Mouse (Mus musculus) forebrain, postnatal 0 days (tissue): ENCODE results near the gene Rapgef3. TPM values are rescaled to one million over a fixed set of nuclear protein-coding genes. Genes with fewer than 3 reads are reported as not detected.

Source experiments
- ATAC-seq: fragments of 200-750 bp; cut with Nextera tagmentation; 2 replicates; pipeline ENCODE4 v1.8.0; 2017; ENCODE audit warnings: mild to moderate bottlenecking, moderate library complexity
- DNase-seq: peaks from one replicate; pipeline ENCODE4 v3.0.0-alpha.2; 2015
- H3K27ac ChIP-seq: fragments of 300-500 bp; sonication (generic); 2 replicates; pipeline ENCODE4 v1.5.1; 2014; ENCODE audit warnings: low read depth, mild to moderate bottlenecking, antibody characterized with exemption, low read length, moderate library complexity, mixed read lengths
- H3K27me3 ChIP-seq: fragments of 300-500 bp; sonication (generic); 2 replicates; pipeline ENCODE4 v1.6.1; 2014; ENCODE audit warnings: mild to moderate bottlenecking, low read length, mixed read lengths; ENCODE audit not compliant: insufficient read depth
- H3K36me3 ChIP-seq: fragments of 300-500 bp; sonication (generic); 2 replicates; pipeline ENCODE4 v1.6.1; 2014; ENCODE audit warnings: mild to moderate bottlenecking, moderate library complexity; ENCODE audit not compliant: insufficient read depth
- H3K4me1 ChIP-seq: fragments of 300-500 bp; sonication (generic); 2 replicates; pipeline ENCODE4 v1.6.1; 2014; ENCODE audit warnings: antibody characterized with exemption; ENCODE audit not compliant: insufficient read depth
- H3K4me2 ChIP-seq: fragments of 300-500 bp; sonication (generic); 2 replicates; pipeline ENCODE4 v1.6.1; 2014; ENCODE audit warnings: low read depth, mild to moderate bottlenecking, moderate library complexity
- H3K4me3 ChIP-seq: fragments of 300-500 bp; sonication (generic); 2 replicates; pipeline ENCODE4 v1.5.1; 2014; ENCODE audit warnings: low read depth, low read length, mixed read lengths
- H3K9ac ChIP-seq: fragments of 300-500 bp; sonication (generic); 2 replicates; pipeline ENCODE4 v1.6.1; 2014; ENCODE audit warnings: mild to moderate bottlenecking
- H3K9me3 ChIP-seq: fragments of 300-500 bp; sonication (generic); 2 replicates; pipeline ENCODE4 v1.6.1; 2016; ENCODE audit warnings: low read length
- CTCF ChIP-seq: sonication (generic); IDR thresholded peaks from 2 replicates; pipeline ENCODE4 v1.5.1; 2016; ENCODE audit warnings: antibody characterized with exemption, control low read depth, low read depth
- WGBS: fragments of 180-500 bp; shearing (Covaris S2); extraction: QIAGEN DNeasy Blood & Tissue Kit; methylation state at CpG from one replicate; pipeline ENCODE4 v1.1.7; 2014; 5-methylcytosine and 5-hydroxymethylcytosine counted together
- polyA plus RNA-seq: library from polyadenylated mRNA; unstranded; fragments of >200 nt; fragmentation: Nextera tagmentation; extraction: Ambion mirVana; gene quantifications from 2 replicates; pipeline ENCODE4 v1.2.1, GENCODE M21; 2015
- total RNA-seq: library from RNA; depleted of rRNA; stranded (reverse); fragments of >200 nt; gene quantifications from 2 replicates; pipeline ENCODE4 v1.2.3, GENCODE M21; 2014

The Rapgef3 gene
- total and polyA plus RNA-seq, 2 experiments from 2014 or later, result 8.7 to 16.6 TPM

- no peak for ATAC-seq
- WGBS, result 21% methylated on average over 5 of the region's 5 CpGs
These were observed 5.3 kb upstream of the Rapgef3 start for GRCm38 (mm10) chr15:97773108-97773507.

GRCm38 (mm10) chr15:97770280-97770679, 2.5 kb upstream of the Rapgef3 start:
- no peak overlapping the region for H3K27ac ChIP-seq
- ATAC-seq, result no peak
- WGBS, result 74% methylated on average over 8 of the region's 8 CpGs
- TF ChIP-seq CTCF, result no peak
- H3K27me3 ChIP-seq, result no peaks in the 10 kb centered on the region
- no peak overlapping the region for H3K4me3 ChIP-seq
- no peak overlapping the region for H3K9ac ChIP-seq
- no peaks in the 10 kb centered on the region for H3K36me3 ChIP-seq
- H3K9me3 ChIP-seq, result no peaks in the 10 kb centered on the region
- H3K4me1 ChIP-seq, result peaks cover 13% of the 10 kb centered on the region; the same call in 1 of the 2 replicates
- no peak overlapping the region for H3K4me2 ChIP-seq
- DNase-seq, result no peak

More at GRCm38 (mm10) chr15:97773108-97773507, 5.3 kb upstream of the Rapgef3 start:
- Histone ChIP-seq H3K27me3 (no peaks in the 10 kb centered on the region), H3K9me3 (no peaks in the 10 kb centered on the region), H3K27ac (no peak overlapping the region), H3K4me2 (no peak overlapping the region), H3K9ac (no peak overlapping the region), H3K4me1 (peaks cover 4% of the 10 kb centered on the region; the same call in 1 of the 2 replicates), H3K4me3 (no peak overlapping the region), H3K36me3 (no peaks in the 10 kb centered on the region)
- TF ChIP-seq CTCF, result no peak
- DNase-seq, result no peak

GRCm38 (mm10) chr15:97768192-97768591, 420 bp upstream of the Rapgef3 start:
- peaks cover 13% of the 10 kb centered on the region; the same call in 1 of the 2 replicates for H3K4me1 ChIP-seq
- H3K9ac ChIP-seq, result peak overlapping the region; percentile 60
- peak; percentile 23 for ATAC-seq
- H3K27me3 ChIP-seq, result no peaks in the 10 kb centered on the region
- WGBS, result 1% methylated on average over 18 of the region's 18 CpGs
- peak overlapping the region; percentile 96 for H3K4me2 ChIP-seq
- H3K4me3 ChIP-seq, result peak overlapping the region; percentile 55
- no peak for DNase-seq
- peak overlapping the region; percentile 67; the same call in 1 of the 2 replicates for H3K27ac ChIP-seq
- TF ChIP-seq CTCF, result peak; percentile 28
- no peaks in the 10 kb centered on the region for H3K36me3 ChIP-seq
- no peaks in the 10 kb centered on the region for H3K9me3 ChIP-seq

GRCm38 (mm10) chr15:97766594-97767279, 1.0 kb downstream of the Rapgef3 start:
- DNase-seq, result no peak
- ATAC-seq, result no peak
- Histone ChIP-seq H3K4me1 (peaks cover 13% of the 10 kb centered on the region; the same call in 1 of the 2 replicates), H3K27me3 (no peaks in the 10 kb centered on the region), H3K4me2 (peak overlapping the region; percentile 96), H3K9me3 (no peaks in the 10 kb centered on the region), H3K9ac (peak overlapping the region; percentile 60), H3K4me3 (peak overlapping the region; percentile 55), H3K36me3 (no peaks in the 10 kb centered on the region), H3K27ac (peak overlapping the region; percentile 75)
- 7% methylated on average over 23 of the region's 23 CpGs for WGBS
- TF ChIP-seq CTCF, result no peak

GRCm38 (mm10) chr15:97766194-97766593, 1.6 kb downstream of the Rapgef3 start:
- DNase-seq (peak; percentile 63), ATAC-seq (peak; percentile 15)
- Histone ChIP-seq H3K36me3 (no peaks in the 10 kb centered on the region), H3K9ac (peak overlapping the region; percentile 60; the same call in 1 of the 2 replicates), H3K27ac (peak overlapping the region; percentile 75), H3K4me2 (peak overlapping the region; percentile 96), H3K9me3 (no peaks in the 10 kb centered on the region), H3K4me3 (peak overlapping the region; percentile 55), H3K4me1 (peaks cover 13% of the 10 kb centered on the region; the same call in 1 of the 2 replicates), H3K27me3 (no peaks in the 10 kb centered on the region)
- 5% methylated on average over 8 of the region's 8 CpGs for WGBS
- TF ChIP-seq CTCF, result no peak

GRCm38 (mm10) chr15:97765090-97765794, 2.5 kb downstream of the Rapgef3 start:
- TF ChIP-seq CTCF, result no peak
- WGBS, result 46% methylated on average over 12 of the region's 13 CpGs
- Histone ChIP-seq H3K4me3 (0 out of 2 replicates have a peak overlapping the region, but pooled peaks have one; percentile 4), H3K27me3 (no peaks in the 10 kb centered on the region), H3K9ac (no peak overlapping the region), H3K4me2 (peak overlapping the region; percentile 96), H3K36me3 (no peaks in the 10 kb centered on the region), H3K9me3 (no peaks in the 10 kb centered on the region), H3K4me1 (peaks cover 13% of the 10 kb centered on the region; the same call in 1 of the 2 replicates), H3K27ac (no peak overlapping the region)
- ATAC-seq (no peak), DNase-seq (no peak)

- no peaks in the 10 kb centered on the region for H3K9me3 ChIP-seq
- no peak overlapping the region for H3K9ac ChIP-seq
- H3K36me3 ChIP-seq, result peaks cover 4% of the 10 kb centered on the region; the same call in 1 of the 2 replicates
- no peak overlapping the region for H3K4me3 ChIP-seq
- no peak for ATAC-seq
- TF ChIP-seq CTCF, result no peak
- H3K27me3 ChIP-seq, result no peaks in the 10 kb centered on the region
- no peak overlapping the region for H3K4me2 ChIP-seq
- no peak overlapping the region for H3K27ac ChIP-seq
- DNase-seq, result no peak
- 78% methylated on average over 2 of the region's 2 CpGs for WGBS
- peaks cover 13% of the 10 kb centered on the region; the same call in 1 of the 2 replicates for H3K4me1 ChIP-seq
These were observed 3.2 kb downstream of the Rapgef3 start for GRCm38 (mm10) chr15:97764532-97764931.
